Mouse (Mus musculus): ENCODE data around the gene Rab31. TPM values are rescaled to one million over a fixed set of nuclear protein-coding genes. Genes with fewer than 3 reads are reported as not detected.

Gene Rab31
- polyA plus RNA-seq, 1 experiment from 2014 or later = 31.0 TPM

DNA sequence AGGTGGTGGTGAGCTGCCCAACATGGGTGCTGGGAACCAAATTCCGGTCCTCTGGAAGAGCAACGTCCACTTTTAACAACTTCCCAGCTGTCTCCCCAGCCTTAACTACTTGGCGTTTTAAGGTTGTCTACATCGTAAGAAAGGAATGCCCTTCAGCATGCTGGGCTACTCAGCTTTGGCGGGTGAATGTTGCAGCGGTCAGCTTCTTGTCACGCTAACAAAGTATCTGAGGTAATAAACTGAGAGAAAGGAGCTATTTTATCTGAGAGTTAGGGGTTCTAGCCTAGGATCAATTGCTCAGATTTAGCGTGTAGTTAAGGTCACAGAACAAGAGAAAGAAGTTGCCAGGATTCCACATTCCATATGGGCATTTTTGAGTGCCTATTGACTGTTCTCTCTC, 71.2 kb downstream of the Rab31 start:
- WGBS = 59% methylated on average over 8 of the region's 8 CpGs
- no peak for ATAC-seq (ENCODE audit: insufficient number of reproducible peaks, insufficient read depth, low FRiP score, low read depth)
- H3K27me3 ChIP-seq (ENCODE audit: control insufficient read depth, insufficient read depth, low read length) = no peaks in the 10 kb centered on the region
- no peak overlapping the region for H3K9ac ChIP-seq (ENCODE audit: low read length)
- peaks cover 7% of the 10 kb centered on the region; the same call in 1 of the 2 replicates for H3K36me3 ChIP-seq (ENCODE audit: control insufficient read depth, insufficient read depth, low read length)
- H3K4me1 ChIP-seq (ENCODE audit: control insufficient read depth in 2 of 2, insufficient read depth in 2 of 2, low read length in 2 of 2) = peaks cover 15 to 18% of the 10 kb centered on the region in 2 experiments
- H3K4me2 ChIP-seq (ENCODE audit: low read length) = no peak overlapping the region
- H3K27ac ChIP-seq (replicated peaks in 1 of 2; ENCODE audit: control insufficient read depth in 1 of 2, insufficient read depth in 1 of 2, low read depth in 2 of 2, low read length in 2 of 2) = peak overlapping the region; percentile 77 to 94
- H3K4me3 ChIP-seq (ENCODE audit: control insufficient read depth in 1 of 2, insufficient read depth in 1 of 2, low read depth in 1 of 2, low read length in 2 of 2) = no peak overlapping the region
- no peaks in the 10 kb centered on the region for H3K9me3 ChIP-seq (ENCODE audit: control insufficient read depth, low read length)

- Histone ChIP-seq H3K9me3 (ENCODE audit: control insufficient read depth, low read length) (no peaks in the 10 kb centered on the region), H3K4me1 (ENCODE audit: control insufficient read depth in 2 of 2, insufficient read depth in 2 of 2, low read length in 2 of 2) (peaks cover 15 to 18% of the 10 kb centered on the region in 2 experiments), H3K27ac (replicated peaks in 1 of 2; ENCODE audit: control insufficient read depth in 1 of 2, insufficient read depth in 1 of 2, low read depth in 2 of 2, low read length in 2 of 2) (no peak overlapping the region), H3K36me3 (ENCODE audit: control insufficient read depth, insufficient read depth, low read length) (peaks cover 11% of the 10 kb centered on the region; the same call in 1 of the 2 replicates), H3K4me3 (ENCODE audit: control insufficient read depth in 1 of 2, insufficient read depth in 1 of 2, low read depth in 1 of 2, low read length in 2 of 2) (no peak overlapping the region), H3K27me3 (ENCODE audit: control insufficient read depth, insufficient read depth, low read length) (no peaks in the 10 kb centered on the region), H3K4me2 (ENCODE audit: low read length) (no peak overlapping the region), H3K9ac (ENCODE audit: low read length) (no peak overlapping the region)
- 89% methylated on average over 4 of the region's 4 CpGs for WGBS
- ATAC-seq (ENCODE audit: insufficient number of reproducible peaks, insufficient read depth, low FRiP score, low read depth) = no peak
These were observed 72.5 kb downstream of the Rab31 start for GRCm38 (mm10) chr17:65700060-65700459.

- no peak for ATAC-seq (ENCODE audit: insufficient number of reproducible peaks, insufficient read depth, low FRiP score, low read depth)
- Histone ChIP-seq H3K9me3 (ENCODE audit: control insufficient read depth, low read length) (no peaks in the 10 kb centered on the region), H3K4me1 (ENCODE audit: control insufficient read depth in 2 of 2, insufficient read depth in 2 of 2, low read length in 2 of 2) (peaks cover 10 to 11% of the 10 kb centered on the region in 2 experiments), H3K4me2 (ENCODE audit: low read length) (no peak overlapping the region), H3K9ac (ENCODE audit: low read length) (no peak overlapping the region), H3K36me3 (ENCODE audit: control insufficient read depth, insufficient read depth, low read length) (peaks cover 13% of the 10 kb centered on the region; the same call in 1 of the 2 replicates), H3K27me3 (ENCODE audit: control insufficient read depth, insufficient read depth, low read length) (no peaks in the 10 kb centered on the region), H3K27ac (replicated peaks in 1 of 2; ENCODE audit: control insufficient read depth in 1 of 2, insufficient read depth in 1 of 2, low read depth in 2 of 2, low read length in 2 of 2) (no peak overlapping the region), H3K4me3 (ENCODE audit: control insufficient read depth in 1 of 2, insufficient read depth in 1 of 2, low read depth in 1 of 2, low read length in 2 of 2) (no peak overlapping the region)
- WGBS = 88% methylated on average over 12 of the region's 12 CpGs
These were observed 74.6 kb downstream of the Rab31 start for GRCm38 (mm10) chr17:65697791-65698463.

GRCm38 (mm10) chr17:65696939-65697338, 75.6 kb downstream of the Rab31 start:
- Histone ChIP-seq H3K27me3 (ENCODE audit: control insufficient read depth, insufficient read depth, low read length) (no peaks in the 10 kb centered on the region), H3K4me2 (ENCODE audit: low read length) (no peak overlapping the region), H3K4me3 (ENCODE audit: control insufficient read depth in 1 of 2, insufficient read depth in 1 of 2, low read depth in 1 of 2, low read length in 2 of 2) (no peak overlapping the region), H3K27ac (replicated peaks in 1 of 2; ENCODE audit: control insufficient read depth in 1 of 2, insufficient read depth in 1 of 2, low read depth in 2 of 2, low read length in 2 of 2) (no peak overlapping the region), H3K4me1 (ENCODE audit: control insufficient read depth in 2 of 2, insufficient read depth in 2 of 2, low read length in 2 of 2) (peaks cover 4 to 6% of the 10 kb centered on the region in 2 experiments; a peak in 3 of 4 replicates), H3K9me3 (ENCODE audit: control insufficient read depth, low read length) (no peaks in the 10 kb centered on the region), H3K36me3 (ENCODE audit: control insufficient read depth, insufficient read depth, low read length) (peaks cover 13% of the 10 kb centered on the region; the same call in 1 of the 2 replicates), H3K9ac (ENCODE audit: low read length) (no peak overlapping the region)
- no peak for ATAC-seq (ENCODE audit: insufficient number of reproducible peaks, insufficient read depth, low FRiP score, low read depth)
- WGBS = 92% methylated on average over 13 of the region's 13 CpGs

GRCm38 (mm10) chr17:65692276-65692675, 80.3 kb downstream of the Rab31 start:
- H3K4me3 ChIP-seq (ENCODE audit: control insufficient read depth in 1 of 2, insufficient read depth in 1 of 2, low read depth in 1 of 2, low read length in 2 of 2) = no peak overlapping the region
- H3K4me1 ChIP-seq (ENCODE audit: control insufficient read depth in 2 of 2, insufficient read depth in 2 of 2, low read length in 2 of 2) = no peaks in the 10 kb centered on the region; a peak in 1 of 4 replicates
- no peak overlapping the region for H3K9ac ChIP-seq (ENCODE audit: low read length)
- H3K9me3 ChIP-seq (ENCODE audit: control insufficient read depth, low read length) = no peaks in the 10 kb centered on the region
- H3K36me3 ChIP-seq (ENCODE audit: control insufficient read depth, insufficient read depth, low read length) = 0 out of 2 replicates have a peak, but pooled peaks cover 6% of the 10 kb centered on the region
- no peak for ATAC-seq (ENCODE audit: insufficient number of reproducible peaks, insufficient read depth, low FRiP score, low read depth)
- H3K27me3 ChIP-seq (ENCODE audit: control insufficient read depth, insufficient read depth, low read length) = no peaks in the 10 kb centered on the region
- WGBS = 77% methylated on average over 4 of the region's 4 CpGs
- no peak overlapping the region for H3K4me2 ChIP-seq (ENCODE audit: low read length)
- H3K27ac ChIP-seq (replicated peaks in 1 of 2; ENCODE audit: control insufficient read depth in 1 of 2, insufficient read depth in 1 of 2, low read depth in 2 of 2, low read length in 2 of 2) = no peak overlapping the region

- no peak; the same call in 1 of the 2 replicates for ATAC-seq (ENCODE audit: insufficient number of reproducible peaks, insufficient read depth, low FRiP score, low read depth)
- Histone ChIP-seq H3K4me2 (ENCODE audit: low read length) (no peak overlapping the region), H3K36me3 (ENCODE audit: control insufficient read depth, insufficient read depth, low read length) (no peaks in the 10 kb centered on the region), H3K9ac (ENCODE audit: low read length) (no peak overlapping the region), H3K9me3 (ENCODE audit: control insufficient read depth, low read length) (no peaks in the 10 kb centered on the region), H3K27me3 (ENCODE audit: control insufficient read depth, insufficient read depth, low read length) (no peaks in the 10 kb centered on the region), H3K4me3 (ENCODE audit: control insufficient read depth in 1 of 2, insufficient read depth in 1 of 2, low read depth in 1 of 2, low read length in 2 of 2) (no peak overlapping the region), H3K27ac (replicated peaks in 1 of 2; ENCODE audit: control insufficient read depth in 1 of 2, insufficient read depth in 1 of 2, low read depth in 2 of 2, low read length in 2 of 2) (peak overlapping the region in 1 of 2 experiments; percentile 49; a peak in 1 of 4 replicates), H3K4me1 (ENCODE audit: control insufficient read depth in 2 of 2, insufficient read depth in 2 of 2, low read length in 2 of 2) (peaks cover 5 to 11% of the 10 kb centered on the region in 2 experiments; a peak in 3 of 4 replicates)
- 46% methylated on average over 2 of the region's 2 CpGs for WGBS
These were observed 88.8 kb downstream of the Rab31 start for GRCm38 (mm10) chr17:65683731-65684130.

DNA sequence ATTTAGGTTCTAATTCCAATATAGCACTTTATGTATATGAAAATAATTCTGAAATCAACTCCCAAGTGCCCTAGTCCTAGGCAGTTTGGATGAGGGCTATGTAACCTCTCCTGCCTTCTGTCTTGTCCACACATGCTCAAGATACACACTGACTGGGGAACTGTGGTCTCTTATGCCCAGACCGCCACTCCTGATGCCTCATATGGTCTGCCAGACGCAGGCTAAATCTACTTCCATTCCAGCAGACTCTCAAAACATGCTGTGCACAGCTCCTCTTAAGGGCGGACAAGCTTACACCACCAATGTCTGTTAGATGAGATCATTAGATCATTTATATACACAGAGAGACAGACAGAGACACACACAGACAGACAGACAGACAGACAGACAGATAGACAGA, 89.2 kb downstream of the Rab31 start:
- Histone ChIP-seq H3K27ac (replicated peaks in 1 of 2; ENCODE audit: control insufficient read depth in 1 of 2, insufficient read depth in 1 of 2, low read depth in 2 of 2, low read length in 2 of 2) (peak overlapping the region; percentile 49 to 64; a peak in 2 of 4 replicates), H3K9ac (ENCODE audit: low read length) (no peak overlapping the region), H3K4me1 (ENCODE audit: control insufficient read depth in 2 of 2, insufficient read depth in 2 of 2, low read length in 2 of 2) (peaks cover 5 to 11% of the 10 kb centered on the region in 2 experiments; a peak in 3 of 4 replicates), H3K36me3 (ENCODE audit: control insufficient read depth, insufficient read depth, low read length) (no peaks in the 10 kb centered on the region), H3K27me3 (ENCODE audit: control insufficient read depth, insufficient read depth, low read length) (no peaks in the 10 kb centered on the region), H3K4me3 (ENCODE audit: control insufficient read depth in 1 of 2, insufficient read depth in 1 of 2, low read depth in 1 of 2, low read length in 2 of 2) (no peak overlapping the region), H3K9me3 (ENCODE audit: control insufficient read depth, low read length) (no peaks in the 10 kb centered on the region), H3K4me2 (ENCODE audit: low read length) (no peak overlapping the region)
- no peak for ATAC-seq (ENCODE audit: insufficient number of reproducible peaks, insufficient read depth, low FRiP score, low read depth)
- WGBS = 42% methylated on average over 3 of the region's 3 CpGs

Measured in heart, embryonic 14.5 days (tissue).